Mouse (Mus musculus) olfactory bulb, adult 2 months (tissue): ENCODE data around the gene Kif5a.

Experiments used
- CTCF ChIP-seq: fragments of 200-500 bp; IDR thresholded peaks from 2 replicates; pipeline ENCODE4 v1.5.1; 2012; ENCODE audit warnings: low read depth, mild to moderate bottlenecking, low read length, moderate library complexity; ENCODE audit not compliant: insufficient read depth
- POLR2A ChIP-seq: fragments of 200-500 bp; IDR thresholded peaks from 2 replicates; pipeline ENCODE4 v1.6.1; 2012; ENCODE audit warnings: mild to moderate bottlenecking, low read depth, low read length, moderate library complexity; ENCODE audit not compliant: insufficient read depth

DNA sequence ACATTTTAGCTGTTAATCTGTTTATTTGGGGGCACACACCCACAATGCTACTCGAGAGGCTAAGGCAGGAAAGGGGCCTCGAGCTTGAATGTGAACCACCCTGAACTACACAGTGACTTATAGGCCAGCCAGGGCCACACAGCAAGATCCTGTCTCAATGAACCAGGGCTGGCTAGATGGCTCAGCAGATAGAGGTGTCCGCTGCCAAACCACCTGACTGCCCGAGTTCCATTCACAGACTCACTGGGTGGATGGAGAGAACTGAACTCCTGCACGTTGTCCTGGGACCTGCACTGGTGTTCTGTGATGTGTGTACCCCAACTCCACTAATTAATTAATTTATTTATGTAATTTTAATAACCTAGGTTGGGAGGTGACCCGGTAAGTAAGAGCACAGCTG, 5.4 kb downstream of the Kif5a start:
- TF ChIP-seq CTCF, result no peak
- no peak for TF ChIP-seq POLR2A
